Mouse (Mus musculus) layer of hippocampus, adult 18-20 months (tissue): Measurements from ENCODE around the gene Mrtfb. TPM values are rescaled to one million over a fixed set of nuclear protein-coding genes. Genes with fewer than 3 reads are reported as not detected.

ENCODE experiments used
- DNase-seq, 2 experiments: peaks; one replicate each; pipeline ENCODE4 v3.0.0; 2022; ENCODE audit warnings: low spot score in 2 of 2
- total RNA-seq, 2 experiments: library from RNA; stranded (reverse); gene quantifications; 2 replicates each; pipeline ENCODE4 v1.2.3; 2021

Gene Mrtfb
- total RNA-seq, 2 experiments from 2014 or later: 170 to 173 TPM

GRCm38 (mm10) chr16:13381771-13382170, 125.5 kb downstream of the Mrtfb start:
- no peak for DNase-seq

- DNase-seq: no peak
Observed at GRCm38 (mm10) chr16:13387306-13387705, 131.0 kb downstream of the Mrtfb start.

GRCm38 (mm10) chr16:13400375-13400774, 144.1 kb downstream of the Mrtfb start:
- no peak for DNase-seq

- DNase-seq: no peak
Observed at GRCm38 (mm10) chr16:13401591-13401990, 145.3 kb downstream of the Mrtfb start.

GRCm38 (mm10) chr16:13404656-13405055, 148.4 kb downstream of the Mrtfb start:
- no peak for DNase-seq

- no peak for DNase-seq
Observed at GRCm38 (mm10) chr16:13405403-13405802, 149.1 kb downstream of the Mrtfb start.

GRCm38 (mm10) chr16:13409530-13410163, 153.4 kb downstream of the Mrtfb start:
- peak in 1 of 2 experiments; percentile 77 for DNase-seq

GRCm38 (mm10) chr16:13410760-13411159, 154.5 kb downstream of the Mrtfb start:
- DNase-seq: no peak

- no peak for DNase-seq
Observed at GRCm38 (mm10) chr16:13411531-13411930, 155.2 kb downstream of the Mrtfb start.

- DNase-seq: no peak
Observed at GRCm38 (mm10) chr16:13414566-13414965, 158.3 kb downstream of the Mrtfb start.

- DNase-seq: no peak
Observed at GRCm38 (mm10) chr16:13414972-13415371, 158.7 kb downstream of the Mrtfb start.

- DNase-seq: no peak
Observed at GRCm38 (mm10) chr16:13415465-13415864, 159.2 kb downstream of the Mrtfb start.

GRCm38 (mm10) chr16:13416465-13416864, 160.2 kb downstream of the Mrtfb start:
- peak in 1 of 2 experiments; percentile 46 for DNase-seq

- no peak for DNase-seq
Observed at GRCm38 (mm10) chr16:13417904-13418303, 161.6 kb downstream of the Mrtfb start.

- no peak for DNase-seq
Observed at GRCm38 (mm10) chr16:13419752-13420151, 163.5 kb downstream of the Mrtfb start.

GRCm38 (mm10) chr16:13422522-13422921, 166.2 kb downstream of the Mrtfb start:
- DNase-seq: no peak

GRCm38 (mm10) chr16:13423587-13424355, 167.5 kb downstream of the Mrtfb start:
- no peak for DNase-seq

GRCm38 (mm10) chr16:13425804-13426203, 169.5 kb downstream of the Mrtfb start:
- peak in 1 of 2 experiments; percentile 71 for DNase-seq

GRCm38 (mm10) chr16:13426831-13427589, 170.7 kb downstream of the Mrtfb start:
- no peak for DNase-seq

GRCm38 (mm10) chr16:13428077-13428476, 171.8 kb downstream of the Mrtfb start:
- peak in 1 of 2 experiments; percentile 64 for DNase-seq

GRCm38 (mm10) chr16:13428806-13429205, 172.5 kb downstream of the Mrtfb start:
- no peak for DNase-seq
